In the genomic region with DNA sequence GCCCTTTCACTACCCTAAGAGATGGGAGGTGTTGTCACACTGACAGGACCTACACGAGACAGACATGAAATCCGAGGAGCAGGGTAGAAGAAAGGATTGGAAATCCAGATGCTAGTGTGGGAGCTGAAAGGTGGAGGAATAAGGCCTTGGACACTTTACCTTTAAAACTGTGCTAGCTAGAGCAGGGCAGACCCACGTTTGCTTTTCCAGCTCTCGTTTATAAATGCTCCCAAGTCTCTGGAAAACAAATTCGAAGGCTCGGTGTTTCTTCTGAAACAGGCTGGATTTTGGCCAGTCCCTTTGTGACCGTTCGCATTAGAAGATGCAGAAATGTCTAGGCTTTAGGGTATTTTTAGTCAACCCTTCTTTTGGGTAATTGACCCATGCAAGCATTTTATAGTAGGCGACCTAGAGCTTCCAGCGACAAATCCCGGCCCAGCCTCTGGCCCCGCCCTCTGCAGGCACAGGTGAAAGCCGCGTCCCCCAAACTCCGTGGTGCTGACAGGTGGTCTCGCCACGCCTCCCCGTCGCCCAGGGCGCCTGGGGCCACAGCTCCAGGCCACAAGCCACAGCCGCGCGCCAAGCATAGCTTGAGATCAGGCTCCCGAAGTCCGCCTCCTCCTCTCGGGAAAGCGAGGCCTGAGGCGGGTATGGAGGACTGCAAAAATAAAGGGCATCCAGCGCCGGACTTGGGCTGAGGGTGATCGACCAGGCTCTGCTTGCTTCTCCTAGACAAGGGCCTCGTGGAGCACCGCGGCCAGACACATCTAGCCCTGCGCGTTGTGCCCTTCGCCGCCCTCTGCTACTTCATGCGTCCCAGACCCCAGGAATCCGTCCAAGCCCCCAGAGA, we compare ENCODE assay signal across 8 mouse cellular contexts. TPM values are rescaled to one million over a fixed set of nuclear protein-coding genes. Genes with fewer than 3 reads are reported as not detected.
DNase-seq lines count a peak whose midpoint lies in the region; ATAC-seq lines count a peak whose summit lies in the region.

No protein-coding gene starts in this region.

- peaks cover 11% of the 10 kb centered on the region for H3K4me1 ChIP-seq in heart, embryonic 11.5 days (ENCODE audit: control insufficient read depth, insufficient read depth, low read length)
- peaks cover 24% of the 10 kb centered on the region for H3K4me1 ChIP-seq in kidney, embryonic 16.5 days (ENCODE audit: insufficient read depth, low read length)
- H3K4me1 ChIP-seq in midbrain, embryonic 13.5 days (replicated peaks), result peaks cover 33% of the 10 kb centered on the region

- WGBS in heart, embryonic 11.5 days (ENCODE audit: insufficient replicate concordance), result 4% methylated on average over 40 of the region's 40 CpGs
- WGBS in kidney, embryonic 16.5 days, result 5% methylated on average over 40 of the region's 40 CpGs
- 5% methylated on average over 37 of the region's 40 CpGs for WGBS in midbrain, embryonic 13.5 days

- H3K27me3 ChIP-seq in heart, embryonic 11.5 days (ENCODE audit: control insufficient read depth, insufficient read depth, low read length), result 0 out of 2 replicates have a peak, but pooled peaks cover 2% of the 10 kb centered on the region
- no peaks in the 10 kb centered on the region; the same call in 1 of the 2 replicates for H3K27me3 ChIP-seq in kidney, embryonic 16.5 days (ENCODE audit: insufficient read depth, low read length)
- peaks cover 11% of the 10 kb centered on the region for H3K27me3 ChIP-seq in midbrain, embryonic 13.5 days

- H3K27ac ChIP-seq in heart, embryonic 11.5 days (ENCODE audit: low read depth, low read length), result peak overlapping the region; percentile 97
- peak overlapping the region; percentile 89 for H3K27ac ChIP-seq in kidney, embryonic 16.5 days (ENCODE audit: low read length)
- H3K27ac ChIP-seq in midbrain, embryonic 13.5 days, result peak overlapping the region; percentile 30

- peak overlapping the region; percentile 91 for H3K9ac ChIP-seq in heart, embryonic 11.5 days (ENCODE audit: low read depth, low read length)
- peak overlapping the region; percentile 87 for H3K9ac ChIP-seq in kidney, embryonic 16.5 days (replicated peaks; ENCODE audit: low read length)
- peak overlapping the region; percentile 70 for H3K9ac ChIP-seq in midbrain, embryonic 13.5 days (replicated peaks)

- peak overlapping the region; percentile 80 for H3K4me3 ChIP-seq in heart, embryonic 11.5 days (ENCODE audit: low read depth, low read length)
- peak overlapping the region; percentile 73 for H3K4me3 ChIP-seq in kidney, embryonic 16.5 days (ENCODE audit: low read length)
- peak overlapping the region; percentile 67 for H3K4me3 ChIP-seq in midbrain, embryonic 13.5 days (replicated peaks)

- DNase-seq in gastrocnemius, adult 18-20 months (ENCODE audit: low spot score), result peak; percentile 60
- DNase-seq in gastrocnemius, postnatal 25 days, result no peak
- peak; percentile 63 for DNase-seq in MN1 (ENCODE audit: low spot score)
- peak; percentile 22 for DNase-seq in embryo, embryonic 11.5 days (ENCODE audit: low read depth, low spot score)
- no peak for DNase-seq in urinary bladder, adult 2 months (ENCODE audit: low spot score)

- ATAC-seq in heart, embryonic 11.5 days (replicated peaks; ENCODE audit: insufficient number of reproducible peaks, low FRiP score, low TSS enrichment), result peak; percentile 8; the same call in 1 of the 2 replicates
- peak; percentile 32 for ATAC-seq in kidney, embryonic 16.5 days (ENCODE audit: low FRiP score, low TSS enrichment)
- ATAC-seq in midbrain, embryonic 13.5 days, result 0 out of 2 replicates have a peak, but pooled peaks have one; percentile 1

- peak overlapping the region; percentile 90 for H3K4me2 ChIP-seq in heart, embryonic 11.5 days
- peak overlapping the region; percentile 98 for H3K4me2 ChIP-seq in kidney, embryonic 16.5 days (replicated peaks; ENCODE audit: low read depth, low read length)
- peak overlapping the region; percentile 98 for H3K4me2 ChIP-seq in midbrain, embryonic 13.5 days (replicated peaks)

- H3K36me3 ChIP-seq in heart, embryonic 11.5 days (ENCODE audit: control insufficient read depth, insufficient read depth, low read length), result no peaks in the 10 kb centered on the region
- no peaks in the 10 kb centered on the region for H3K36me3 ChIP-seq in kidney, embryonic 16.5 days (ENCODE audit: insufficient read depth, low read length)
- no peaks in the 10 kb centered on the region for H3K36me3 ChIP-seq in midbrain, embryonic 13.5 days

- no peaks in the 10 kb centered on the region for H3K9me3 ChIP-seq in heart, embryonic 11.5 days (replicated peaks; ENCODE audit: control insufficient read depth, low read length)
- no peaks in the 10 kb centered on the region for H3K9me3 ChIP-seq in kidney, embryonic 16.5 days (ENCODE audit: low read length)
- H3K9me3 ChIP-seq in midbrain, embryonic 13.5 days, result no peaks in the 10 kb centered on the region

RNA-seq across cellular contexts. Expression of gene Samd4, which starts 0.8 kb away (rescaled TPM):
- 10 to 100 TPM; 54.5 to 72.9 TPM for total RNA-seq in gastrocnemius, adult 18-20 months (2021)
- total RNA-seq in gastrocnemius, postnatal 25 days (2021), result 10 to 100 TPM; 34.2 to 54.3 TPM
- polyA plus RNA-seq in heart, embryonic 11.5 days (2014; fragmentation: Nextera tagmentation; extraction: Ambion mirVana), result 8.9 and 13.1 TPM in 2 replicates
- 4.6 and 5.4 TPM in 2 replicates for polyA plus RNA-seq in kidney, embryonic 16.5 days (2015; fragmentation: Nextera tagmentation; extraction: Ambion mirVana)
- 3.3 and 4.3 TPM in 2 replicates for polyA plus RNA-seq in midbrain, embryonic 13.5 days (2015; fragmentation: Nextera tagmentation; extraction: Ambion mirVana)
- 28.6 and 33.4 TPM in 2 replicates for polyA plus RNA-seq in urinary bladder, adult 2 months (2012; rRNA removed)

RNA-seq across cellular contexts. Expression of gene Cgrrf1, which starts 49.9 kb away (rescaled TPM):
- 10 to 100 TPM; 48.2 to 52.4 TPM for total RNA-seq in gastrocnemius, adult 18-20 months (2021)
- total RNA-seq in gastrocnemius, postnatal 25 days (2021), result 10 to 100 TPM; 48.6 to 51.3 TPM
- 26.9 and 29.0 TPM in 2 replicates for polyA plus RNA-seq in heart, embryonic 11.5 days (2014; fragmentation: Nextera tagmentation; extraction: Ambion mirVana)
- 27.4 and 32.0 TPM in 2 replicates for polyA plus RNA-seq in kidney, embryonic 16.5 days (2015; fragmentation: Nextera tagmentation; extraction: Ambion mirVana)
- 22.6 and 25.4 TPM in 2 replicates for polyA plus RNA-seq in midbrain, embryonic 13.5 days (2015; fragmentation: Nextera tagmentation; extraction: Ambion mirVana)
- 47.0 and 50.5 TPM in 2 replicates for polyA plus RNA-seq in urinary bladder, adult 2 months (2012; rRNA removed)

RNA-seq across cellular contexts. Expression of gene Gmfb, which starts 59.8 kb away (rescaled TPM):
- 10 to 100 TPM; 17.3 to 18.1 TPM for total RNA-seq in gastrocnemius, adult 18-20 months (2021)
- 10 to 100 TPM; 18.8 to 26.1 TPM for total RNA-seq in gastrocnemius, postnatal 25 days (2021)
- polyA plus RNA-seq in heart, embryonic 11.5 days (2014; fragmentation: Nextera tagmentation; extraction: Ambion mirVana), result 59.1 and 67.4 TPM in 2 replicates
- 76.1 and 79.4 TPM in 2 replicates for polyA plus RNA-seq in kidney, embryonic 16.5 days (2015; fragmentation: Nextera tagmentation; extraction: Ambion mirVana)
- 101 and 110 TPM in 2 replicates for polyA plus RNA-seq in midbrain, embryonic 13.5 days (2015; fragmentation: Nextera tagmentation; extraction: Ambion mirVana)
- 41.3 and 47.1 TPM in 2 replicates for polyA plus RNA-seq in urinary bladder, adult 2 months (2012; rRNA removed)

Comparison
In these comparisons a context has a peak if more than half of its experiments do, and no peak if none do; other contexts are left out.
1. DNase-seq: peak in gastrocnemius, adult 18-20 months (single experiment), MN1 (single experiment) and embryo, embryonic 11.5 days (single experiment); none in gastrocnemius, postnatal 25 days (single experiment) and urinary bladder, adult 2 months (single experiment).
2. H3K27ac ChIP-seq: peak in every context shown above with its lines; median percentile 97 in heart, embryonic 11.5 days; 89 in kidney, embryonic 16.5 days; 30 in midbrain, embryonic 13.5 days.
3. Peak in every context shown above with its lines, with median percentiles within 50 percentile points of each other: ATAC-seq, H3K4me2 ChIP-seq, H3K4me3 ChIP-seq and H3K9ac ChIP-seq.